Mouse (Mus musculus) mature B cell (primary cell): ENCODE results near the gene Fastk.

Experiments used
- in situ Hi-C: fragments of 300-500 bp; cut with MboI; formaldehyde crosslinking; loops from 2 replicates; pipeline ENCODE4 v1.14.3; 2019

Gene Fastk

GRCm38 (mm10) chr5:24452691-24453233, 7.7 kb upstream of the Fastk start:
- in situ Hi-C loops: no loop called here

GRCm38 (mm10) chr5:24452030-24452690, 7.1 kb upstream of the Fastk start, which contains the start of gene Agap3:
Gene Agap3, plus strand, starts transcription at chr5:24452177.
- in situ Hi-C loops: no loop called here

- in situ Hi-C loops: no loop called here
Measured at GRCm38 (mm10) chr5:24451264-24452029, 6.4 kb upstream of the Fastk start.

- in situ Hi-C loops: no loop called here
Measured at GRCm38 (mm10) chr5:24447624-24448298, 2.7 kb upstream of the Fastk start, which contains the start of gene Tmub1. Gene Tmub1, minus strand, starts transcription at chr5:24447854.

DNA sequence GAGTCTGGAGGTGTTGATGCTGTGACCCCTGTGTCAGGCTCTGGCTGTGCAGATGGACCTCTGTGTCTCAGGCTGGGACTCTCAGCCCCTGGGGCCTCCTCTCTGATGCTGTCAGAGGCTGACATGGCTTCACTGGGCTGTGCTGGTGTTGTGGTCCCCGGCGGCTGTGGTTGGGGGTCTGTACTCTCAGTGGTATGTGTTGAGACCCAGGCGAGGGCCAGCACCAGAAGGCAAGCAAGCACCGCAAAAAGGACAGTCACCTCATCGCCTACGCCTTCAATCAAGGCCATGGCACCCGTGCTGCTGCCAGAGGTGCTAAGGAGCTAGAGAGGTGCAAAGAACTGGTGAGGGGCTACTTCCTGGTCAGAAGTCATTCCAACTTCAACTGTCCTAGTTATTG, 1.5 kb upstream of the Fastk start:
- in situ Hi-C loops: no loop called here

- in situ Hi-C loops: no loop called here
Measured at GRCm38 (mm10) chr5:24445428-24446080, 467 bp upstream of the Fastk start.

- in situ Hi-C loops: no loop called here
Measured at GRCm38 (mm10) chr5:24443927-24444326, 1.2 kb downstream of the Fastk start.

- in situ Hi-C loops: no loop called here
Measured at GRCm38 (mm10) chr5:24443204-24443603, 1.9 kb downstream of the Fastk start.

DNA sequence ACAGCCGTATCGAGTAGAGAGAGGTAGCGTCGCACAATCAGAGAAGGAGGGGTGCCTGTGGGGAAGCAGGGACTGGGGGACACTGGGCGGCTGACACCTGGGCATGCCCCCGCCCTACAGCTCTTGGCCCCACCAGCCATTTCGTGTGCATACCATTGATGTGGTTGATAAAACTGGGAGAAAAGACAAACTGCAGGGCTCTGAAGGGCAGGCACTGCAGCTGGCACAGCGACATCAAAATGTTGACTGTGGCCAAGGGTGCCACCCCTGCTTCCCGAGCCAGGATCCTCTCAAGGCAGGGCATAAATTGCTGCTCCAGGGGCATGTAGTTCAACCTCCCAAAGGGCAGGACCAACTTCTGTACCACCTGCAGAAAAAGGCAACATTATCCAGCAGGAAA, 3.1 kb downstream of the Fastk start:
- in situ Hi-C loops: no loop called here

- in situ Hi-C loops: no loop called here
Measured at GRCm38 (mm10) chr5:24441187-24441586, 3.9 kb downstream of the Fastk start.

DNA sequence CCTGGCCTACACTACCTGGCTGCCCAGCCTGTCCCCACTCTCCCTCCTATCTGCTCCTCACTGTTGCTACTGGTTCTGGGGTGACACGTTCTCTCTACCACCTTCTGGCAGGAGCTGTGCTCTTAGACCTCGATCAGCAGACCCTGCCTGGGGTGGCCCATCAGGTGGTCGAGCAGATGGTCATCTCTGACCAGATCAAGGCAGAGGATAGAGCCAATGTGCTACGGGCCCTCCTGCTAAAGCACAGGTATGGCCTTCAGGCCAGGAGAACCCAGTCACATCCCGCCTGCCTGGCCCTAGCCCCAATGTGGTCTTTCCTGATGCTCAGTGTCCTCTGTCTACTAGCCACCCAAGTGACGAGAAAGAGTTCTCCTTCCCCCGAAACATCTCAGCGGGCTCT, 11.1 kb downstream of the Fastk start:
- in situ Hi-C loops: no loop called here

- in situ Hi-C loops: no loop called here
Measured at GRCm38 (mm10) chr5:24428596-24428995, 16.5 kb downstream of the Fastk start.

DNA sequence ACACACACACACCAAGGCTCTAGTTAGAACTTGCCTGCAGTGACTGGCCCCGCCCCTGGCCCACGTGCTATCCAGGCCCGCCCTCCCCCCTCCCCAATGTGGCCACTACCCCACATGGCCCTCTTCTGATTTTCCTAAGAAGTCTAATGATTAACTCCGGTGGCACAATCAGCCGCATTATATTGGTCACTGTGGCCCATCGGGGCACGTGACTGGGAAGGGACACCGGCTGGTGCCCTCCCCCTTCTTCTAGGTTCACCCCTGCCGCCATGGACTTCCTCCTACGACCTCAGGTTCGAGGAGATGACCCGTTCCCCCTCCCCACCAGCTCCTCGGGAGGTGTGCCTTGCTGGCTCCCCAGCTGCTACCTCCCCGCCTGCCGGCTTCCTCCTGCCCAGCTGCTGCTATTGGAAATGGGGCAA, 17.1 kb downstream of the Fastk start:
- in situ Hi-C loops: no loop called here

DNA sequence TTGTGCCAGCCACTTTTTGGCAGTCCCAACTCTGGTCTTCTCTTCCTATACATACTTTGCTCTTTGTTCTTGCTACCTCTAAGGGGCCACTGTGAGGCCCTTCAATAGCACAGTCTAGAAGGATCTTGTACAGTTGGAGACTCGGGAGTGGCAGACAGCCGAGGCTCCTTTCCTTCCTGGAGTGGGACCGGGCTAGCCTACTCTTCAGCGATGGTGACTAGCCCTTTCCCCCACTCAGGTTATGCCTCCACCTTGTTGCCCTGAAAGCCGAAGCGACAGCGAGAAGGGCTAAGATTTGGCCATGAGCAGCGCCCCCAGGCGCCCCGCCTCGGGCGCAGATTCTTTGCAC, 17.8 kb downstream of the Fastk start:
- in situ Hi-C loops: no loop called here

GRCm38 (mm10) chr5:24426556-24427284, 18.4 kb downstream of the Fastk start:
- in situ Hi-C loops: no loop called here

- in situ Hi-C loops: no loop called here
Measured at GRCm38 (mm10) chr5:24426037-24426432, 19.1 kb downstream of the Fastk start.

DNA sequence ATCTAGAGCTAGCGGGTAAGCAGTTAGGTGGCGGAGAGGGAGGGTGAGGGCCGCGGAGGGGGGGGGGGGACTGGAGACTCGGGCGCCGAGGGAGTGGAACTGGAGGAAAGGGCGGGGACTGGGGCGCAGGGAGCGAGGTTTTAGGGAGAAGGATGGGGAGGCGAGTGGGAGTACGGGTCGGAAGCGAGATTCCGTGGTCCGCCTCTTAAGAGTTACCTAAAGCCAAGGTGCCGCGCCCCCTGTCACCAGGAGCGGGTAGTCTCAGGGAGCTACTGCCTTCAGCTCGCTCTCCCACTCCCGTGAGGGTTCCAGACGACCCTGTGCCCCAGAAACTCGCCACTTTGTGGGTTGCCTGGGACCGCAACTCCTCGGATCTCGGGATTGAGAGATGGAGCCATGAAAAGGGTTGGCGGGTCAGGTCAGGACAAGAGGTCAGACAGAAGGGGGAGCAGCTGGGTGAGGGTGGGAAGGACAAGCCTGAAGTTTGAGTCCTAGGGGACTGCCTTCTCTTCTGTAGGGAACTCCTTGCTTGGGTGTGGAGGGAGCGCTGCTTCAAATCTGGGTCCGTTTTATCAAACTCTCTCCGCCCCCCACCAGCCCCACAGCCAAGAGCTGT, 19.6 kb downstream of the Fastk start:
- in situ Hi-C loops: no loop called here

DNA sequence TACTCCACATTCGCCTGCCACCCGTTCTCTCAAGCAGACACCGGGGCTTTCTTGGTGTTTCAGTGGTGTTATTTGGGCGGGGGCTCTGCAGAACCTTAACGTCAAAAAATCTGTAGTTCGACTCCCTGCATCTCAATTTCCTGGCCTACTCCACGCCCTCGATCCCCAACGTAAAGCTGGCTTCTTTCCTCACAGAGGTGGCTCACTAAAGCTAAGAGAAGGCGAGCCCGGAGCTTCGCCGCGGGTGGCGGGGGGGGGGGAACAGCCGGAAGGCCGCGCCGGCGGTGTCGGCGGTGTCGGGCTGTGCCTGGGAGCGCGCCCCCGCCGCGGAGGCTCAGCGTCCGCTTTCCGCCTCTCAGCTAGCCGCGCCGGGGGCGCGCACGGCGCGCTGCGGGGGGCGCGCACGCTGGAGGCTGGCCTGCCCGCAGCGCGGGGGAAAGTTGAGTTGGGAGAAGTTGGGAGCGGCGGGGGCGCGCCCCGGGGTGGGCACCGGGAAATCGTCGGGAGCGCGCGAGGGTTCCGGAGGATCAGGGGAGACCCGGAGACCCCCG, 20.2 kb downstream of the Fastk start:
- in situ Hi-C loops: no loop called here

- in situ Hi-C loops: no loop called here
Measured at GRCm38 (mm10) chr5:24424004-24424781, 20.9 kb downstream of the Fastk start.
